Mouse (Mus musculus) lung, postnatal 4 days (tissue): ENCODE results near the gene Hdac4.

Experiments
- DNase-seq, 2 experiments: peaks; one replicate each; pipeline ENCODE4 v3.0.0; 2021

Hdac4 gene

DNA sequence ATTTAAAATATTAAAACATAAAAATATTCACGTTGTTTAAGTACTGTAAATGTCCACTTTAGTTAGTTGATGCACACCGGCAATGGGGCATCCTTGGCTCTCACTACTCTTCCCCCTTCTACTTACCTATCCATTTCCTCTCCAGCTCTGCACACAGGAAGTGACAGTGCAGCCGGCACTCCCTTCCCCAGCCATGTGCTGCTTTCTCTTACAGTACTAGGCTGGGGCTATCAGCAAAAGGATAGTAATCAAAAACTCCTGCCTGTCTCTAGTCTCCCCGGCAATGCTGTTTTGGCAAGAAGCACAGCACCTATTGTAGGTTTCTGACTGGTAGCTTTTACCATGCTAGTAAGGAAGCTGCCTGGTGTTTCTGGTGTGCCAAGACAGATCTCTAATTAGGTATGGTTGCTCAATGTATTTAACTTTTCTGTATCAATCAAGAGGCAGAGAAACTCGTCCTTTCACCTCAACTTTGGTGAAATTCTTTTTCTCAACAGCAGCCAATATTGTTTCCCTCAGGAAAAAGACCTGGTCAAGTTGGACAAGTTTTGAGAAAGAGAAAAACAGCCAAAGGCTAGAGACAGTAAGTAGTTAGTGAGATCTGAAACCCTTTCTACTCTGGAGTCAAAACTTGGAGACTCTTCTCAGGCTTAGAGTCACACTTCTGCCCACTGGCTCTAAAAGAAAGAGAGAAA, 136.6 kb downstream of the Hdac4 start:
- no peak for DNase-seq

DNA sequence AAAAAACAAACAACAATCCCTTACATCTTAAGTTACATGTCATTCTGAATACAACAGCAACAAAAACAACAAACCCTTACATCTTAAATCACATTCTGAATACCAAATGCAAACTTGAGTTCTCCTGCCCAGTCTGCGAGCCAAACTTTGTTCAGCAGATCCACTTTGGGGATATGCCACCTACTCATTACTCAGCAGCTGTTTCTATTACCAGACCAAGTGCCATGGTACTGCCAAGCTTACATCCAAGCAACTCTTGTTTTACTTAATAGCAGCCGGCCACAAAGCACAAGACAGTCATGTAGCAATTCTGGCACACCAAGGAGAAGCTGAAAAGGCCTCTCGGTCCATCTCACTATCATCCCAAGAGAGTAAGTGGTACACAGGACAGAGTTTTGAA, 138.4 kb downstream of the Hdac4 start:
- no peak for DNase-seq

DNA sequence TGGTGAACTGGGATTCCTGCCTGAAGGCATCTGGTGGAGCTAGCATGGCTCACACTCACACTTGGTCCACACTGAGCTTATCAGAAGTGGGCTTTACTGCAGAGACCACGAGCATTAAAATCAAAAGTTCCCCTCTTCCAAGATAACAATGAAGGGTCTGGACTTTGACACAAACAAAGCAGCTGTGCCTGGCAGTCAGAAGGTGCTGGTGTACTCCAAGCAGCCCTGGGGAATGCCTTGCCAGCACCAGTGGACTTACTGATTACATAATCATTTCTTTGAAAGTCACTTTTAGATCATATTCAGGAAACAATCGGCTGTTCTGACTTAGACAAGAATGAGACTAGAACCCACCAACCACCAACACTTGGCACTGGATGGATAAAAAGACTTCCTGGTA, 140.3 kb downstream of the Hdac4 start:
- peak in 1 of 2 experiments; percentile 40 for DNase-seq

DNA sequence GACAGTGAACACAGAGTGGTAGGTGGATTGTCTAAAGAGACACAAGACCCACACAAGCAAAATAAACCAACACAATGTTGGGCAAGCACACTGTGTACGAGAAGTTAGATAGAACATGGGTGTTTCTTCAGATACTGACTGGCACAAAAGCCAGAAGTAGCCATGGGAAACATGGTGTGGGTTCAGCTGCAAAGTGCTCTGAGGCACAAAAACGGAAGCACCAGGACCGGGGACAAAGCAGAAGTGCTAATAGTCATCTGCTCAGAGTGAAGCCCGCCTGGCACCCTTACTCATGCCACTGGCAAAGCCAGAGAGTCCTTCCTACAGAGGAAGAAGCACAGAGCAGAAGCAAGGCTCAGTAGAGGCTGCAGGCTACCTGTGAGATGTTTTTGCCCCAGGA, 143.3 kb downstream of the Hdac4 start:
- peak; percentile 51 to 57 for DNase-seq

DNA sequence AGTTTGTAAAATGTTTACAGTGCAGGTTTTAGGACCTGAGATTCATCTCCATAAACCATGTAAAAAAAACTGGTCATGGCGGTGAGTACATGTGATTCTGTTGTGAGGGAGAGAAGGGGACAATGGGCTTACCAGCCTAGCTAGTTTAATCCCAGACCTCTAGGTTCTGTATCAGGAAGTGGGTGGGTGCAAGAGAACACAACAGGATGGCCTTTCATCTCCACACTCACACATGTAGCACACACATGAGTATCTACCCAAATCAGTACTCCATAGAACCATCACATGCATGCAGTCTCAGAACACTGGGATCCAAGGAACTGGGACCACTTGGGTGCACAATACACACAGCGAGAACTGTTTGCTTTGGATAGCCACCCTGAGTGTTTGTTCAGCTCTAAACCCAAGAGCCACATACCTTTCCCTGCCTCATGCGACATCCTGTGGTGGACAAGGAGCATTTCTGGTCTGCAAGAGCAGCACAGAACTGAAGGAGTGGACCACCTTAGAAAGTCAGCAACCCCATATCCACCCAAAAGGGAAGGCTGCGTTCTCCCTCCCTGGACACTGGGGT, 143.9 kb downstream of the Hdac4 start:
- peak; percentile 59 to 63 for DNase-seq

DNA sequence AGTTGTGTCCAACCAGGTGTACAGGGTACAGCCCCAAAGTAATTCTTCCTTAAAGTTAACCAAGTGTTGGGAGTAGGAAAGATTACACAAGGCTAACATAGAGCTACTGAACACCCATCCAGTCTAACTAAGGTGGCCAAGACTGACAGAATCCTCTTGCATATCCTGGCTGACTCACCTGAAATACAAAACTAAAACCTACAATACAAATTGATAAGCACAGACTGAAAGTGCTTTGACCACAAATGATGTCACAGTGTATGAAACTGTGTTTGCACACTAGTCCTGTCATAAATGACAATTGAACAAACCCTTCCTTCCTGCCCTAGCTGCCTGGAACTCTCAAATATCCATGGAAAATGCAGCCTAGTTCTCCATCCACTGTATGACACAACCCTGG, 144.5 kb downstream of the Hdac4 start:
- no peak for DNase-seq

DNA sequence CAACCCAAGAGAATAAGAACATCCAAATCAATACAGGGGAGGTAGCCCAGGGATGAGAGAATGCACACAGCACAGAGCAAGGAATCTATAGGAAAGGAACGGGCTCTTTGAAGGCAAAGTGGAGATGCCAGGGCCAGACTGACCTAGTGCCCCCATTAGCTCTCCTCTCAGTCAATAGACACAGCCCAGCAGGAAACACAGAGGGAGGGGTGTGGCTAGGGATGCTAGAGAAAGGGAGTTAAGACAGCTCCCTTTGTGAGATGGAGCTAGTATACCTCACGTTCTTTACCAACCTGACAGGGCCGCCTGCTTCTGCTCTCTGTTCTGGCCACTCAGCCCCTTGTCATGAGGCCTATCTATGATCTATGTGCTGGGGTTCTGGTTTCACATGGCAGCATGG, 144.9 kb downstream of the Hdac4 start:
- no peak for DNase-seq

DNA sequence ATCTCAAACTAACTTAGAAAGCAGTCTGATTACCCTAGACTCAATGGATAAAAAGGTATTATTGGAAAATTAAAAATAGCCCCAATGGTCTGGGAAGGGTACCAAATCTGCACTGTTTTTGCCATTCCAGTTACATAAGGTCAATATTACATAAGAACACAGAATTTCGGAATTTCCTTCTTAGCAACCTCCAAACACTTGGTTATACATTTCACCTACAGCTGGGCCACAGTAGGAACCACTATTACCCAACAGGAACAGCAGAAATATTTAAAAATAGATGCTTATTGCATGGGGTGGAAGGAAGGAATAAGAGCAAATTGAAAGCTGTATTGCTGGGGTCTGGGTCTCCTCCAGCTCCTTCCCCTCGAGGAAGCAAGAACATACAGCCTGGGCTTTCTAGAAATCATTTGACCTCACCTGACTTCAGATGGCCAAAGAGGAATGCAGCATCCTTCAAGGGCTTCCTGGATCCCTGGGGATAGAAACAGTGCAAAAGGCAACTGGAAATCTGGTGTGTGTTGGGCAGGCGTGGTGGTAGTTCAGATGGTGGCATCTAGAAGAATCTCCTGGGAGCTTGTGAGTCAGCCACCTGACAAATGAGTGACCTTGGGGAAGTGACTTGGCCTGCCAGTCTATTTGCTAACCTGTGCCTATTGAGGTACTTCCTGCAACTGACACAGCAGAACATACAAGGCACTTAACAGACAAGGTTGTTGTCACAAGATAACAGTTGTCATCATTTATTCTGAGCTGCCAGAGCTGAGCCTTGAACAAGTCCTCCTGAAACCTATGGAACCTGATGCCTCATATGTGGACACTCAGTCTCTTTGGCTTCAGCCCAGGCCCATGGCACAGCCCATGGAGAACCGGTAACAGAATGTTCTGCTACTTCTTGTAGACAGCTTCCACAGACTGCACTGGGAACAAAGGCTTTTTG, 146.8 kb downstream of the Hdac4 start:
- DNase-seq = no peak

DNA sequence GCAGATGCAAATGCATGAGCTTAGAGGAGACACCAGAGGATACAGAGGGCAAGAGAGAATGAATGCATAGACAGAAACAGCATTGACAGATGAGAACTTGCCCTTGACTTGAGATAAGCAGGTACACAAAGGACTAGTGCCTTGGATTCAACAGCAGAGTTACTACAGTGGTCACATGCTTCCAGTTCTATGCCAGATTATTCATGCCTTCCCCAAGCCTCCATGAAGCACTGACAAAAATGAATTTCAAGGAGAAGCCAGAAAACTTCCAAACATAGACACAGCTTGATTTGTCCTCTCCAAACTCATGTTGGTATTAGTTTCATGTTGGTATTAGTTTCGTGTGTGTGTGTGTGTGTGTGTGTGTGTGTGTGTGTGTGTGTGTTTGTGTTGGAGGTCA, 149.8 kb downstream of the Hdac4 start:
- DNase-seq = no peak

DNA sequence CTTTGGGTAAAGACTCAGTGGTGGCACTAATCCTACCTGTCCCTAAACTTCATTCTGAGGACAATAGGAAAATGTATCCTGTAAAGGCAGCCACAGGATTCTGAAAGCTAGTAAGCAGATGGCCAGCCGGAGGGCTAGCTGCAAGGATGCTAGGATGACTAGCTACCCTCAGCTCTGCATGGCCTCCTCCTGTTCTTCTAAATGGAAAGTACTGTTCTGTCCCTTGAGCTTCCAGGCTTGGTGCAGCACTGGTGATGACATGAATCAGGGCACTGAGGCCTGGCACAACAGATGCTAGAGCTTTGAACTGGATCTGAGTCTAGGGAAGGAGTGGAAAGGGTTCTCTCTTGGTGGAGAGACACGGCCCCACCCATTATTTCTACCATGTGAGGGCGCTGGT, 150.6 kb downstream of the Hdac4 start:
- no peak for DNase-seq

DNA sequence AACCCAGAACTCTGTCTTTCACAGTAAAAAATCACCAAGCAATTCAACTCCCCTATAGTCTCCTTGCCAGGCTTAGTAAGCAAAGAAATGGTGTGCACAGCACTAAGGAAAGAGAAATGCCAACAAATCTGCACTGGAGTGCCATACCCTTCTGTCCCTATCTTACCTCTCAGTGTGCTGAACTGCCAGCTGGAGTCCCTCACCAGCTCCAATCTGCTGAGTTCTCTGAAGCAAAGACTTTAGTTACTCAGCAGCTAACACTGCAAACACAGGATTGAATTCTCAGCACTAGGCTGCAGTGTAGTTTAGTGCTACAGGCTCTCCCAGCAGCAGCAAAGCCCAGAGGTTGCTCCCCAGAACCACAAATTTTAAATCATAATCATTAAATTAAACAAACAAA, 151.5 kb downstream of the Hdac4 start:
- DNase-seq = no peak

DNA sequence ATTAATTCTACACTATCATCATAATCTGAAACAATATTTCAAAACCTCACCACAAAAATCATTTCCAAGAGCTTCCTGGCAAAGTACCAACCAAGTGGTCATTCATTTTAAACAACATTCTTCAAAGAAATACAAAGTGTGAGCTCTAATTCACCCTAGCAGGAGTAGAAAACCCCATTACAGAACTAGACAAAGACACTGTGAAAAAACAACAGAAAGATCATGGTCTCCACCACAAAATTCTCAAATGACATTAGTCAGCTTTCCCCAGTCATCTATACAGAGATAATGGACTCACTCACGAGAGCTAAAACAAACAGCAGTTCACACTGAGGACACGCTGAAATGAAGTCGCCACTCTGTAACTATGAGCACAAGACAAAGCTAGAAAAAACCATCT, 153.4 kb downstream of the Hdac4 start:
- DNase-seq = no peak

DNA sequence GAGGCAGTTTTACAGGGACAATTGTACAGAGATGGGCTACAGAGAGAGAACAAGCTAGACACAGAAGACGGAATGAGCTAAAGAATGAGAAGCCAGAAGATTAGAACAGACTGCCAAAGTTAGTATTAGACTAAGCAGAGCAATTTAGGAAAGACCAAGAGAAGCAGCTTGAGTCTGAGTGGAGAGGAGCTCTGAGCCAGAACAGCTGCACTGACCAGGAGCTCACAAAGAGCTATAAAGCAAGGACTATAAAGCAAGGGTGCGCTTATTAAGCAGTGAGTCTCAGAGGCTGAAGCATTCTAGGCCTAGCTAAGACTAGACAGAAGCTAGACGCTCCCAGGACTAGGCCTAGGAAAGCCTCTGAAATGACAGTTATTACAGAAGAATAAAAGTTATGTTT, 154.2 kb downstream of the Hdac4 start:
- no peak for DNase-seq

DNA sequence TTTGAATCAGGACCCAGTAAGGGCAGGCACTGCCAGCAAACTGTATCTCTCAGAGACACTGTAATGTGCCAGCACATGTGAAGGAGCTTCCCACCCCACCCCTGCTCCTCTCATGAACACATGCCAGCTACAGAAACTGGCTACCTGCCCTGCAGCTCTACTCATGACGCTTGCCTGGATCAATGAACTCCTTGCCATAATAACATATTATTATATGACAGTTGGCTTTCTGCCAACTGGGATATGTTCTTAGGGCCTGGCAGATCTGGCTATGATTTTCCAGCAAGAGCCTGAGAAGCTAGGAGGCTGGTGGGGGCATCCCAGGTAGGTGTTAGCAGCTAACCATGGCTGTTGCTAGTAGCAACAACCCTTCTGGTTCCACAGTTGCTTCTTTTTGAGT, 156.8 kb downstream of the Hdac4 start:
- DNase-seq = no peak

DNA sequence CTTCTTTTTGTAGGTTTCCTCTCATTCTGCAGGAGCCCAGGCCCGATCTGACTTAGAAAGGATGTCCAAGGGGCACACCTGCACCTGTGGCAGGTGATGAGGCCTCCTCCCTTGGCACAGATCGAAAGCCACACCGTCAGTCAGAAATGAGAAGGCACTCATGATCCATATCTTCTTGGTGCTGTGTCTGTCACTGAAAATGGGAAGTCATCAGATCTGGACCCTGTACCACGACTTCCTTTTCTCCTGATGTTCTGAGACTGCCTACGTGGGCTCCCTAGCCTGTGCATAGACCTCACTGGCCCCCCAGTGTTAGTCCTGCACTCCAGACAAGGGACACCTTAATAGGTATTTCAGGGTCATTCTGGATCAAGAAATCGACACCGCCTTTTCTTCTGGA, 158.5 kb downstream of the Hdac4 start:
- no peak for DNase-seq

DNA sequence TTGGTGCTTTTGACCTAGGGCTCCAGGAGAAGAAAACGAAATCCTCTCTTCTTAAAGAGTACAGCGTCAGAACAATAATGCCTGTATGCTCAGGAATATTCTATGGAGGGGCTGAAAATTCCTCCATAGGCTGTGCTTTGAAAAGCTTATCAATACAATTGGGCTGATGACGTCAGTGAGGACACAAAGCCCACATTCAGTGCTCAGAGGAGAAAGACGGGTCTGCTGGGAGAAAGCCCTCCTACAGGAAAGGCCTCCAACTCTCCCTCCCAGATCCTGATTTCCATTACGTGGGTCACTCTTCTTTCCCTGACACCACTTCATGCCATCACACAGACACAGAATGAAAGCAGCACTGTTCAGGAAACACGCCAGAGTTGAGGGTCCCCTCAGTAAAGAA, 159.7 kb downstream of the Hdac4 start:
- no peak for DNase-seq

DNA sequence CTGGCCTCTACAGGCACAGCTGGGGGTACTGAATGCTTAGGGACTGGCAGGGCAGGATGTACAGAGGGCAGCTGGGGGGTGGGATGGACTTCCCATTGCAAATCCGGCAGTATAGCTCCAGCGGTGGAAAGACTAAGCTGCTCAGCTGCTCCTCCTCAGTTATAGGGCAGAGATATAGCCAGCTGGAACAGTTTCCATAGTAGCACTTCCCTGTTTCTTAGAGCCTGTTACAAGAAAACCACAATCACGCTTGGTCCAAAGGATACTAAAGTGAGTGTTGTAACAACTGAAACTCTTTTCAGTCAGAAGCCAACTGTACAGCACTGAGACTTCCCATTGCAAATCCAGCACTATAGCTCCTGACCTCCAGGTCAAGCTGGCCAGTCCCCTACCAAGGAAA, 161.3 kb downstream of the Hdac4 start:
- no peak for DNase-seq

DNA sequence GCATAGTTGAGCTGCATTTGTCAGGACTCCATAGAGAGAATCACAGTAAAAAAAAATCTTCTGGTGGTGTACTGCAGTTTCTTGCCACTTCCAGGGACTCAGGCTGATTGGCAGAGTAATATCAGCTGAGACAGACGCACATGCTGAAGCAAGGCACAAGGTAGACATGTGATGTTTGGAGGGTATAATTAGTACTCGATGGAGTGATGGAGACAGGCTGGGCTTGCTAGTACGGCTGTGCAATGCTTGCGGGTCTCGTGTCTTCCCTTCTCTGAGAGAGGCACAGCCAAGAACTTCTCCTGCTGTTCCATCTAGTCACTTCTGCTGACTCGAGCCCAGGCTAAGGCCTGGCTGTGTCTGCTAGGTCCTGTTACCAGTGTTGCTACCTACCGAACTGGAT, 162.0 kb downstream of the Hdac4 start:
- DNase-seq = no peak

DNA sequence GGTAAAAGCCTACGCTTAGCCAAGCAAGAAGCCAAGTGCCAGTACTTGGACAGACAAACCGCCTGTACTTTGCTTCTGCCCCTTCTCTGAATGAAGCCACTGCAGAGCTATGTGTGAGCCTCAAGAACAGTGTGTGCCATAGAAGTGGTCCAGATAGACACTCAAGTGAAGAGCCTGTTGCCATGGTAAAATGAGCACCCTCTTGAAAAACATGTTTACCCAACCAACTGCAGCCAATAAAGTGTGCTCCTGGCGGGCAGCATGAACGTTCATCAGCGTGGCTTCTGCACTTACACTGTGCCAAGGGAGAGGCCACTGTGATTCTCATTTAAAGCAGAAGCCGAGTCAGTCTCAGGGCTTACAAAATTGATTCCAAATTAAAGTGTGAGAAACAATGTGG, 165.0 kb downstream of the Hdac4 start:
- DNase-seq = no peak

DNA sequence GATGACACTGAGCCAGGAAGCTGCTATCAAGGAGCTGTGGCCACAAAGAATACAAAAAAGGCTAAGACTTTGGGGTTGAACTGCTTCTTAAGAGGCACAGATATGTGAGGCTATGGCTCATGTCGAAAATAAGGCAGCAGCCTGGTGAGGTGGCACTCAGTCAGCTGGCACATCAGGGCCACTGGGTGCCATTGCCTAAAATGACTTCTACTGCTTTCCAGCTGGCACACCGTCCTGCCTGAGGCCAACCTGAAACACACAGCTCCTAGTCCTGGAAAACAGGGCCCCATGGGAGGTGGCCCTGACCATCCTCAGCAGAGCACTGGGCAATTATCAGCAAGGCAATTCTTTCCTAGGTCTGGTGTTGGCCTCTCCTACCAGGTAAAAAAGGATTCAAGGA, 167.3 kb downstream of the Hdac4 start:
- DNase-seq = no peak

DNA sequence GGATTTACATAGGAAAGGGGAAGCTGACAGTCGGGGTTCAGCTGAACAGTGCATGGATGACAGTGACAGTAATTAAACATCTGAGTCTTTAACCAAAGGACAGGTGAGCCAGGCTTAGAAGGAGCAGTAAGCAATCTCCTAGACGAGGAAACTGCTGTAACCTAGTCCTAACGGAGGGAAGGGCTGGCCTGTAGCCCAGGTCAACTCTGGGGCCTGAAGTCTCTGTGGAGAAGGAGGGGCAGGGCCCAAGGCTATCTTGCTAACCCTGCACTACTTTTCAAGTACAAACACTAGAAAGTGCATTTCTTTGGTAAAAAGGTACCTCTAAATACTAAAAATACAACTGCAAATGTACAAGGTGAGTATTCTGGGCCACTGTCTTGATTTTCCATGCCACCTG, 169.1 kb downstream of the Hdac4 start:
- DNase-seq = no peak

DNA sequence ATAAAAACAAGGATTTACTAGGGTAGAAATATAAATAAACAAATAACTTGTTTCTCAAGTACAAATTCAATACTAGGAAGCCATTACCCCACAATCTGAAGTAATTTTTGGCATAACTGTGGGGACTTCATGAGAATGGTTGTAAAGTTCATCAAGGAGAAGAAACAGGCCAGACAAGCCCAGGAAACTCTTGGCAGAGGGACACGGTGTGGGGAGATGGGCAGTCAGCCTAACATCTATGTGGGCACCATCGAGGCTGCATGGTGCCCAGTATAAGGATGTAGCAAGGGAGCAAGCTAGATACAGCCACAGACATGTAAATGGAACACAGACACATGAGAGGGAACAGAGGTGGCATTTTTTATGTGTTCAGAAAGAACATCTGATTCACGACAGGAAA, 171.6 kb downstream of the Hdac4 start:
- no peak for DNase-seq

DNA sequence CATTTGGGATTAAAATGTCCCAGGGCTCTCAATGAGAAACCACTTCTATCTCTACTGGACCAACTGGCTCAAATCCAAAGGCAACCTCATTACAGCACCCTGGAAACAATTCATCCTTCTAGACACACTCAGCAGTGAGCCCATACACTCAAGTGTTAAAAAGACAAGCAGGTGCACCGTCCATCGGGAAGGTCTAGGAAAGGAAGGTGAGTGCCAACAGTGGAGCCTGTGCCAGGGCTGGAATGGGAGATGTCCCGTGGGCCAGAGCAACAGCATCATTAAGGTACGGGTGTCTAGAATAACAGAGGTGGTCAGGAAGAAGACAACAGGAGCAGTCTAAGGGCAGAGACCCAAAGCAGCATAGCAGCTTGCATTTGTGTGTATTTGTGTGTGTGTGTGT, 173.5 kb downstream of the Hdac4 start:
- DNase-seq = no peak
